Mouse (Mus musculus): ENCODE results near the gene Arhgap28. TPM values are rescaled to one million over a fixed set of nuclear protein-coding genes. Genes with fewer than 3 reads are reported as not detected.

Gene Arhgap28
- polyA plus RNA-seq, 1 experiment from 2014 or later = 3.8 TPM

DNA sequence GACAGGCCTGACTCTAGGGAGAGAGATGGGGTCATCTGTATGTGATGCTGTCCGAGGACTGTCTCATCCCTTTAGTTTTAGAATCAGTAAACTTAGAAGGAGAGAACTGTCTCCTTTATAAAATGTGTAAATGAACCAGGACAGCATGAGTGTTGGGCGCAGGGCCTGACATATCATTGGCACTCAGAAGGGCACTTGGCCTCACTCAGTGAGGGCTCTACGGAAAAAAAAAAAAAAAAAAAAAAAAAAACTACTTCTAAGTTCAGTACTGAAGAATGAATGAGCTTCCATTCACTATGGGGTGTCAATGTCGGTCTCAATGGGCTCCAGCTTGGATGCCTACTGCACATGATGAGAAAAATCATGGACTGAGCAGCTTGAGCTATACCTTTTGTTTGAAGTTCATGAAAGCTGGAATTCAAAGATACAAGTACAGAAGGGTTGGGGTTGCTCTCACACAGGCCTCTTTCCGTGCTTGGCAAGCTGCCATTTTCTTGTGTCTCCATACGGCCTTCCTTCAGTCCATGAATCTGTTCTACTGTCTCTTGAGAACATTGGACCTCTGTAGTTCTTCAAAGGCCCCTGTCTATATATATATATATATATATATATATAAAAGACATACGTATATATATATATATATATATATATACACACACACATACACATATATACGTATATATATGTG lies 36.9 kb downstream of the Arhgap28 start:
- no peak for TF ChIP-seq CTCF (IDR thresholded peaks at IDR 0.05; ENCODE audit: low read depth)
- Histone ChIP-seq H3K9me3 (ENCODE audit: control insufficient read depth) (no peaks in the 10 kb centered on the region), H3K36me3 (ENCODE audit: control insufficient read depth, insufficient read depth) (no peaks in the 10 kb centered on the region), H3K27ac (ENCODE audit: low read depth, low read length) (no peak overlapping the region), H3K4me3 (ENCODE audit: low read depth, low read length) (no peak overlapping the region), H3K9ac (ENCODE audit: low read depth, low read length) (no peak overlapping the region), H3K27me3 (replicated peaks; ENCODE audit: control insufficient read depth, insufficient read depth, low read length) (no peaks in the 10 kb centered on the region), H3K4me2 (replicated peaks; ENCODE audit: low read depth) (no peak overlapping the region), H3K4me1 (replicated peaks; ENCODE audit: control insufficient read depth, insufficient read depth, low read length) (no peaks in the 10 kb centered on the region)
- 66% methylated on average over 8 of the region's 8 CpGs for WGBS
- no peak for ATAC-seq

DNA sequence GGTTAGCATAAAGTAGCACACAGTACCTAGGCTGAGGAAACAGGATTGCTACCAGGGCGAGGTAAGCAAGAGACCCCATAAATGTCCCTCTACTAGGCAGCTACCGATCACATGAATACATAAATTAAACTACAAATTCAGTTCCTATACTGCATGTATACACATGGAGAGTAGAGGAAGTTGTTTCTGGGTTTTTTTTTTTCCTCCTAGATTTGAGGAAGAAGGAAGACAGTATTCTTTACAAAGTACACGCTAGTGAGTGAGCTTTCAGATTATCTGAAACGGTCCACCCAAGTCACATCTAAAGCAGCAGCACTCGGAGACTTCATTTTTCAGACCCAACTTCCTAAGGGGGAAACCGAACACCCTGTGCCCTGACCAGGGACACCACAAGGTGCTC lies 41.1 kb downstream of the Arhgap28 start:
- ATAC-seq = no peak
- H3K36me3 ChIP-seq (ENCODE audit: control insufficient read depth, insufficient read depth) = no peaks in the 10 kb centered on the region
- H3K4me2 ChIP-seq (replicated peaks; ENCODE audit: low read depth) = no peak overlapping the region
- H3K27ac ChIP-seq (ENCODE audit: low read depth, low read length) = no peak overlapping the region
- no peaks in the 10 kb centered on the region for H3K4me1 ChIP-seq (replicated peaks; ENCODE audit: control insufficient read depth, insufficient read depth, low read length)
- whole genome bisulfite sequencing = 84% methylated on average over 6 of the region's 6 CpGs
- H3K9me3 ChIP-seq (ENCODE audit: control insufficient read depth) = no peaks in the 10 kb centered on the region
- H3K4me3 ChIP-seq (ENCODE audit: low read depth, low read length) = no peak overlapping the region
- H3K27me3 ChIP-seq (replicated peaks; ENCODE audit: control insufficient read depth, insufficient read depth, low read length) = no peaks in the 10 kb centered on the region
- TF ChIP-seq CTCF (IDR thresholded peaks at IDR 0.05; ENCODE audit: low read depth) = no peak
- H3K9ac ChIP-seq (ENCODE audit: low read depth, low read length) = no peak overlapping the region

DNA sequence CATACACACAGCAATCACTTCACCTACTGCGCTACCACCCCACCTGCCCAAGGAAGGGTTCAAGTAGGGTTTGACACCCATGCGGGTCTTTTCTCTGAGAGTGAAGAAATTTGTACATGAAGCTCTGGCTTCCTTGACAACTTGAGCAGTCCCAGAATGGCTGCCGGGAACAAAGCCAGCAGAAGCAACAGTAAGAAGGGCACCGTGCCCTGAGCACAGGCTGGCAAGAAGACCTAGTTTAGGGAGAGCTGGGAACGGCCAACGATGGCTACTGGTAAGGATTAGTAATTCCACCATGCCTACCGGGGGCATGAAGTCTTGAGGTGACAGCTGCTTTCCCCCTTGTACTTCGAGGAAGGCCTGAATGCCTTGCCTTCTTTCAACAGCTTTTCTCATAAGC lies 41.9 kb downstream of the Arhgap28 start:
- WGBS = 91% methylated on average over 8 of the region's 8 CpGs
- no peak for TF ChIP-seq CTCF (IDR thresholded peaks at IDR 0.05; ENCODE audit: low read depth)

DNA sequence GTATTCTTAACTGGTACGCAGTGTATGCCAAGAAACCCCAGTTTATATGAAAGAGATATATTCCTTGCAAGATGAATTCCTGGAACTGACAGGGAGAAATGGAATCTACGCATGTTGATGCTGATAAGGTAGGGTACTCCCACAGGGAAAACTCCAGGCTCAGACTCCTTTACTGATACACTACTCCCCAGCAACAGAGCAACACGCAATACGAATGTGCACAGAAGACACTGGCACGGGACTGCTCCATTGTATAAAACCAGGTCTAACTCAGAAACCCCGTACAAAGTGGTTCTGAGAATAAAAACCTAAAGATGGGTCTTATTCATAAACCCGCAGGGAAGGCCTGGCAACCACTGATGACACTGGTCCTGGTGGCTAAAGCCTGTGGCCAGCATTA lies 45.0 kb downstream of the Arhgap28 start:
- no peak for TF ChIP-seq CTCF (IDR thresholded peaks at IDR 0.05; ENCODE audit: low read depth)
- H3K4me2 ChIP-seq (replicated peaks; ENCODE audit: low read depth) = no peak overlapping the region
- H3K27me3 ChIP-seq (replicated peaks; ENCODE audit: control insufficient read depth, insufficient read depth, low read length) = no peaks in the 10 kb centered on the region
- no peaks in the 10 kb centered on the region for H3K4me1 ChIP-seq (replicated peaks; ENCODE audit: control insufficient read depth, insufficient read depth, low read length)
- ATAC-seq = no peak
- H3K9ac ChIP-seq (ENCODE audit: low read depth, low read length) = no peak overlapping the region
- H3K27ac ChIP-seq (ENCODE audit: low read depth, low read length) = no peak overlapping the region
- H3K9me3 ChIP-seq (ENCODE audit: control insufficient read depth) = no peaks in the 10 kb centered on the region
- H3K4me3 ChIP-seq (ENCODE audit: low read depth, low read length) = no peak overlapping the region
- WGBS = 93% methylated on average over 7 of the region's 7 CpGs
- no peaks in the 10 kb centered on the region for H3K36me3 ChIP-seq (ENCODE audit: control insufficient read depth, insufficient read depth)

More for the DNA sequence above, 41.9 kb downstream of the Arhgap28 start:
- Histone ChIP-seq H3K9ac (ENCODE audit: low read depth, low read length) (no peak overlapping the region), H3K4me3 (ENCODE audit: low read depth, low read length) (no peak overlapping the region), H3K27me3 (replicated peaks; ENCODE audit: control insufficient read depth, insufficient read depth, low read length) (no peaks in the 10 kb centered on the region), H3K9me3 (ENCODE audit: control insufficient read depth) (no peaks in the 10 kb centered on the region), H3K27ac (ENCODE audit: low read depth, low read length) (no peak overlapping the region), H3K36me3 (ENCODE audit: control insufficient read depth, insufficient read depth) (no peaks in the 10 kb centered on the region), H3K4me2 (replicated peaks; ENCODE audit: low read depth) (no peak overlapping the region), H3K4me1 (replicated peaks; ENCODE audit: control insufficient read depth, insufficient read depth, low read length) (no peaks in the 10 kb centered on the region)
- no peak for ATAC-seq

DNA sequence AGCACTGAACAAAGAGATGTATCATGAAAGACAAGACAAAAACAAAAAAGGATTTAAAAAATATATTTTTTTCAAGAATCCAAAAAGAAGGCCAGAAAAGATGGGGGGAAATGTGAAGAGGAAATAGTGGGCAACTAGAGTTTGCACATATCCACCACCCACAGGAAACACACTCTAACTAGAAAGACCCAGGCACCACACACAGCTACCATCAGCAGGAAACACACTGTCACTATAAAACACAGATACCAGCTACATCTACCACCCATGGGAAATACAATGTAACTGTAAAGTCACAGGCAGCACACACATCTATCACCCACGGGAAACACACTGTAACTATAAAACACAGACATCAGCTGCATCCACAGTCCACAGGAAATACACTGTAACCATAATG lies 46.3 kb downstream of the Arhgap28 start:
- no peaks in the 10 kb centered on the region for H3K36me3 ChIP-seq (ENCODE audit: control insufficient read depth, insufficient read depth)
- no peaks in the 10 kb centered on the region for H3K9me3 ChIP-seq (ENCODE audit: control insufficient read depth)
- no peak overlapping the region for H3K4me2 ChIP-seq (replicated peaks; ENCODE audit: low read depth)
- no peaks in the 10 kb centered on the region; the same call in 1 of the 2 replicates for H3K4me1 ChIP-seq (replicated peaks; ENCODE audit: control insufficient read depth, insufficient read depth, low read length)
- no peak overlapping the region for H3K27ac ChIP-seq (ENCODE audit: low read depth, low read length)
- no peak for TF ChIP-seq CTCF (IDR thresholded peaks at IDR 0.05; ENCODE audit: low read depth)
- no peak overlapping the region for H3K4me3 ChIP-seq (ENCODE audit: low read depth, low read length)
- no peak overlapping the region for H3K9ac ChIP-seq (ENCODE audit: low read depth, low read length)
- no peaks in the 10 kb centered on the region for H3K27me3 ChIP-seq (replicated peaks; ENCODE audit: control insufficient read depth, insufficient read depth, low read length)
- 68% methylated on average over 1 of the region's 1 CpGs for WGBS
- no peak for ATAC-seq

DNA sequence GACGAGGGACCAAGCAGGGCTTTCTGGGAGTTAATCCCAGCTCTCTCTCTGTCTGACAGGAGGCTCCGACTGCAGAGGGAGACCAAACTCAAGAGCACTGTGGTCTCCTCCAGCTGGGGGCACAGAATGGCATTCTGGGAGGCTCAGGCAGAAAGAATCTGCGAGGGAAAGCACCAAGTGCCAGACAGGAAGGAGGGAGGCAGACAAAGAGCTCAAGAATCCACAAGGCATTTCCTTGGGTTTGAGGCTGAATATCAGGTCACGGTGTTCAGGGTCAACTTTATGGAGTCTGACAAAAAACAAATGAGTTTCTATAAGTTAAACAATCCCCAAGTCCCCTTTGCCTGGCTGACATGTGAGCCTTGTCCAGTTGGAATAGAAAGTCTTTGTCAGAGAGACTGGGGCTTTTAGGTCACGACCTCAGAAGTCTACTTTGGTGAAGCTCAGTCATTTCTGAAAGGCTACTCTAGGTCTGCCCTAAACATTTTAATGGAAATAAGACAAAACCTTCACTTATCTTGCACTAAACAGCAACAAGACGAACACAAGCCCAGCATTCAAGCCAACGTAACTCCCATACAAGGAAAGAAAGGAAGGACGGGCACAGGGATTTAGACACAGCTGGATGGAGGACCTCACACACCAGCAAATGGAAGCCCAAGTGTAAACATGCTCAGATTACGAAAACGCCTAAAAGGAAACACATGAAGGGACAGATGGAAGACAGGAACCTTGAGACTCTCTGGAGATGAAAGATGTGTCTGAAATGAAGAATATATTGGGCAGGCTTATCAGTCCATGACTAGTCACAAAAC lies 47.8 kb downstream of the Arhgap28 start:
- no peak overlapping the region for H3K9ac ChIP-seq (ENCODE audit: low read depth, low read length)
- H3K4me3 ChIP-seq (ENCODE audit: low read depth, low read length) = no peak overlapping the region
- TF ChIP-seq CTCF (IDR thresholded peaks at IDR 0.05; ENCODE audit: low read depth) = no peak
- H3K27ac ChIP-seq (ENCODE audit: low read depth, low read length) = no peak overlapping the region
- no peaks in the 10 kb centered on the region for H3K27me3 ChIP-seq (replicated peaks; ENCODE audit: control insufficient read depth, insufficient read depth, low read length)
- ATAC-seq = no peak
- no peaks in the 10 kb centered on the region for H3K9me3 ChIP-seq (ENCODE audit: control insufficient read depth)
- no peaks in the 10 kb centered on the region; the same call in 1 of the 2 replicates for H3K4me1 ChIP-seq (replicated peaks; ENCODE audit: control insufficient read depth, insufficient read depth, low read length)
- 56% methylated on average over 10 of the region's 10 CpGs for WGBS
- no peak overlapping the region for H3K4me2 ChIP-seq (replicated peaks; ENCODE audit: low read depth)
- H3K36me3 ChIP-seq (ENCODE audit: control insufficient read depth, insufficient read depth) = no peaks in the 10 kb centered on the region
